Mouse (Mus musculus) common myeloid progenitor, adult 5-6 weeks (primary cell): ENCODE results near the gene Tcf21. TPM values are rescaled to one million over a fixed set of nuclear protein-coding genes. Genes with fewer than 3 reads are reported as not detected.

Source experiments
- ATAC-seq: replicated peaks from 2 replicates; pipeline ENCODE4 v1.8.0; 2016; ENCODE audit warnings: low read depth, mild to moderate bottlenecking, moderate TSS enrichment, inconsistent platforms; ENCODE audit not compliant: poor library complexity, severe bottlenecking
- total RNA-seq: library from RNA; stranded (forward); fragments of 200-1000, 187-1606 nt; gene quantifications from 2 replicates; pipeline ENCODE4 v1.2.3, GENCODE M21; 2017

Gene Tcf21
- total RNA-seq, 1 experiment from 2014 or later, result not detected

DNA sequence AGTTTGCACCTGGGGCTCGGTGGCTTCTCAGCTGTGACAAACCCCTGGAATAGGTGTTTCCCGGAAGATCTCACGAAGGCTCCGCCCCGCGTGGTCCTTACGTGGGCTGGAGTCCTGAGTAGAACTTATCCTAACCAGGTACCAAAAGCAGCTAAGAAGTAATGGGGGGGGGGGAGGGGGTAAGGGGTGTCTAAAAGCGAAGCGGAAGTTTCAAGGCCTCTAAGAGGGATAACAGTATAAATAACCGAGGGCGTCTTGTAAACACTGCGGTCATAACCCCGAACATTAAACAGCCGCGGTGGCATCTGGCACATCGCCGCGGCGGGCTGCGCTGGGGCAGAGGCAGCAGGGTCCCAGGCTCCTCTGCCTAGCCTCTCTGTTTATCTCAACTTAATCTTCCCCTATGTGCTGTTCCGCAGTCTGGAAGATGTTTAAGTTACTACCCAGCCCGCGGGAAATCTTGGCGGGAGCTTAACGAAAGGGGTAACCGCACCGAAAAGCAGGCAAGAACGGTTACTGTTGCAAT is 3.7 kb downstream of the Tcf21 start:
- no peak for ATAC-seq

DNA sequence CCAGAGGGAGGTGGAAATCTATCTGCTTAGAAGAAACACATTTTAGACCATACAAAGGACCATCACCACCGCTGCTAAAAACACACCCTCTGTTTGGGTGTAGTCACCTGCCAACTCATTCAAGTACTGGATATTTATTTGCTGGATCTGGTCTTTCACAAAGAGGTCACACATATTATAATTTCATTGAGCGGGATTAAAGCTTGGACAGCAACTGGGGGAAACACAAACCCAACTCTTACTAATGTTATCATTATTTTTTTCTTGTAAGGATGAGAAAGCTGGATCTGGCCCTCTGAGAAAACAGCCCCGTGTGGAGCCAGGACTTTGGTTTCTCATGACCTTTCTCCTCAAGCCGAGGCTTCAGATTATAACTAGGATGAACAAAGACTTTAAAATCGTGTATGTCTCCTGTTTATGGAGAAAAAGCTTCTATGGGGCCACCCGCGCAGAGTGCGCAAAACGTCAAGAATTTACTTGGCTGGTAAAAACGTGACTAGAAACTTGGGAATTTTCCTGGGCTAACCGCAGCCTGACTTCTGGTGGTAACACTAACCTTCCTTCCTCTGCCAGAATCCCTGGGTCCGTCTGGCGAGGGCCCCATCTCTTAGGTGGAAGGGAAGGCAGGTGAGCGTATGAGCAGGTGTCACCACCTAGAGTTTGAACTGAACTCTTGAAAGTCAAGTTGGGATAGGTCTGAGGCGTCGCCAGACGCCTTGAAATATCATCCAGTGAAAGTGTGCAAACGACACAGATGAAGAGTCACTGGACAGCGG is 4.3 kb downstream of the Tcf21 start:
- ATAC-seq, result no peak

DNA sequence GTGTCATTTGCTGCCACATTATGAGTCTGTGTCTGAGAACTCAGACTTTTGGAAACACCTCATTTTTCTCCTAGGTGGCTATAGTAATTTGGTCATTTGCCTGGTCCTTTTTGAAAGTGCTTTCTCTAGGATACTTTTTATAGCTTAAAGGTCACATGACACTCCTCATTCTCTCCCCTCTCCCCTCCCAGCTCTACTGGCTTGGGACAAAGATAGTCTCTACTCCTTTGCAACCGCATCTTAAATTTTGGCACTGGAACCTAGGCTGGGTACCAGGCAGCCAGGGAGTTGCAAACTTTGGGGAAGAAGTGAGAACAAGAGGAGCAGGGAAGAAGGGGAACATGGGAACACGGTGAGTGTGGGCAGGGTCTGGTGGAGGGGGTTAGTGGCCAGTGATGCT is 5.2 kb downstream of the Tcf21 start:
- ATAC-seq, result no peak

DNA sequence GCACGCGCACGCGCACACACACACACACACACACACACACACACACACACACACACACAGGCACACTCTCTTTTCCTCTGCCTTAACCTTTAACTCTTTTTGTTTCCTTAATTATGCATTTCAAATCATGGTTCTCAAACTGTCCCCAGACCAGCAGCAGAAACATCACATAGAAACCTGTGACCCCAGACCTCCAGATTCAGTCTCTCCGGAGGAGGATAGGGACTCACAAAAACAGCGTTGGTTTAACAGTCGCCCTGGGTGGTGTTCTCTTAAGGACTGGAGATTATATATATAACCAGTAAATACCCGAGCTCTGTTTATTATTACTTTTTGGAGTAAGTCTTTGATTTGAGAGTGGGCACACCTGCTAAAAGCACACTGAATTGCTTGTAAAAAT is 5.7 kb downstream of the Tcf21 start:
- ATAC-seq, result no peak

DNA sequence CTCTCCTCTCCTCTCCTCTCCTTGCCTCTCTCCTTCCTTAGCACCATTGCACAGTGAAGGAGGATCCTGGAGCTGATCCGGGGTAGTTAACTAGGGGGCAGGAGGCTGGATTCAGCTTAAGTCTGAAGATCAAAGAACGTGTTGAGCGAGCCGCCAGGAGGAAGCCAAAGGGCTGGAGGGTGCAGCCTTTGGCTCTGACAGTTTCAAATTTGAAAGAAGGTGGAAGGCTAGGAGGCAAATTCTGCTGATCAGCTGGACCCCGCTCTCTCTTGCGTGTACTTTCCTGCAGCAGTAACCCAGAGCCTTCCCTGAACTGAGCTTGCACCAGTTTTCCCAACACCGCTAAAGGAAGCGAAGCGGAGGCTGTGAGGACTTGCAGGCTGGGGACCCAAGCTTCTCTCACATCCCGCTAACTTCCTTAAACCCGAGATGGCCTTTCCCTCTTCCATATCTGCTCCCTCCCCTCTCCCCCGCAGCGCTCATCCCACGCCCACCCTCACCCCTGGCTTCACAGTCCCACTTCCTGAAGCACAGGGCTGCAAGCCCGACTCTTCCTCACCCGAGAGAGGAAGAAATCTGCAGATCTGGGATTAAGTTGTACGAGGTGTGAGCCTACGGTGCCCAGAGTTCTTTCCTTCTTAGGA is 6.5 kb downstream of the Tcf21 start:
- 0 out of 2 replicates have a peak, but pooled peaks have one; percentile 22 for ATAC-seq

DNA sequence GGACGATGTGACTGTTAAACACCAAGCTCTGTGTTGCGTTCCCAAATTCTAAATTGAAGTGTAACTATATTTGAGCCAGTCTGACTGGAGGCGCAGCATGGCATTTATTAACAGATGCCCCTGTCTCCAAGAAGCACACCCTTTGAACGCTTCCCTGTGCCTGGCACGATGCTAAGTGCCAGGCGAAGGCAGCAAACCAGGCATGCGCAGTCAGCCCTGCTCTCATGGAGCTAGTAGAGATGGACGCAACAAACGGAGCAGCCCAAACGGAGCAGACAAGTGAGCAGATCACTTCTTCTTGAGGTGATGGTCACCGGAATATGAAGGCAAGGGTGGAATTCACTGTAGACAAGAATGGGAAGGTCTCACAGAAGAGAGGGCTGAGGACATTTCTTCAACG is 8.1 kb downstream of the Tcf21 start:
- no peak for ATAC-seq

DNA sequence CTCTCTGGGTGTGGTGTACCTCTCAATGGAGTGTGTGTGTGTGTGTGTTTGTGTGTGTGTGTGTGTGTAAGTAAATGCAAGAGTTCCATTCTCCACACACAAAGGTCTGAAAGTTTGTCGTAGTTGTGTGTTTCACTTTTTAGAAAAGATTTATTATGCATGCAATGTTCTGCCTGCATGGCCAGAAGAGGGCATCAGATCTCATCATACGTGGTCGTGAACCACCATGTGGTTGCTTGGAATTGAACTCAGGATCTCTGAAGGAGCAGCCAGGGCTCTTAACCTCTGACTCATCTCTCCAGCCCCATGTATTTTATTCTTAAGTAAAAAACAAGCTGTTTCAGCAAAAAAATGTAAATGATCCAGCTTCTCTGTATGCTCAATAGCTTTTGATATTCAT is 37.3 kb downstream of the Tcf21 start:
- ATAC-seq, result no peak

DNA sequence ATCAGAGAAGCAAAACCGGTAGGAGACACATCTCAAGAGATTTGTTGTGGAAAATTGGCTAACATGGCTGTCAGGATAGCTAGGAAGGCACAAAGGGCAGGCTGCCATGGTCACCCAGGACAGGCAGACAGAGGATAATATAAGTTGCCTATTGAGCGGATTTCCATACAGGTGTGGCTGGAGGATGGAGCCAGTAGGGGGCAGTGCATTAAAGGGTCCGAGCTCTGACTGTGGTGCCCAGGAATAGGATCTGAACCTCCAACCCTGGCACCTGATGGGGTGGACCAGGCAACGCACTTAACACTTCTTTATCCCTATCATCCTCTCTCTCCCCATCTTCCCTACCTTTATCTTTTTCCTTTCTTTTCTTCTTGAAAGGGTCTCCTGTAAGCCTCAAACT is 38.5 kb downstream of the Tcf21 start:
- peak; percentile 50; the same call in 1 of the 2 replicates for ATAC-seq

DNA sequence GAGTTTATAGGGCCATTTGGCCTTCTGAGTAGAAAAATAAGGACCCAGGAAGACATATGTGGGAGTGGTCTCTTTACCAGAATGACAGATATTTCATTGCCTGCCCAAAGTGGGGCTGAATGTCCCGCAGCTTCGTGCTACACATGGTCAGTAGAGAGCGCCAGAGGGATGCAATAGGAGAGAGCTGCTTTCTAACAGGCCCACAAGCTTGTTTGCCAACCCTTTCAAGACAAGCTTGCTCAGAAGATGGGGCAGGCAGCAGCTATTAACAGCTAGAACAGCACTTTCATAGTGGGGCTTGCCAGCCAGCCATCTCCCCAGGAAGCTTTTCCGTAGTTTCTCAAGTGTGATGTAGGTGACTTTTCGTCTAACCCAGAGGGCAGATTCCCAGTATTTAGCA is 42.0 kb downstream of the Tcf21 start:
- no peak for ATAC-seq

DNA sequence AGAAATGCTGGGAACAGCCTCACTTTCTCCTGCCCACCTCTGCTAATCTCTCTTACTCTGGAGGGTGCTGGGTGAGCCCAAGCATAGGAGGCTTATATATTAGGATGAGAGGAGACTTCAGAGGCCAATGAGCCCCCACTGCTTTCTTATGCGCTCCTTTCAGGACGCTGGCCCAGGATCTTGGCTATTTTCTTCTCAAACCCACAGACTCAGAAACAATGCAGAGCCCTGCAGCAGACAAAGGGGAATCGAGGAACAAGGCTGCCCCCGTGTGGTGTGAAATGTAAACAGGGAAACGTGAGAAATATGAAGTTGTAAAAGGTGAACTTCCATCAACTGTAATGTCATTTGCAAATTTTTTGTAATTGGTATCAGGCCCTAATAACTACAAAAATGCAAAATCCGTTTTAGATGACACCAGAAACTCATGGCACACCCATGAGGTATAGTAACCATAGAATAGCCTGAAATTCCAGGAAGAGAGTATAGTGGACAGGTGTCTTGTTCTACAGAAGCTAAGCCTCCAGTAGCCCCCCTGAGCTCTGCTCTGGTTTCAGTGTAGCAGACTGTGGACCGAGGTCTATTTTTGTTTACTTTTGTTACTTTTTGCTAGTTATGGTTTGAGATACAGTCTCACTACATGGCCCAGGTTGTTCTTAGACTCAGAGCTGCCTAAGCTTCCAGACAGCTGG is 43.8 kb downstream of the Tcf21 start:
- ATAC-seq, result no peak

DNA sequence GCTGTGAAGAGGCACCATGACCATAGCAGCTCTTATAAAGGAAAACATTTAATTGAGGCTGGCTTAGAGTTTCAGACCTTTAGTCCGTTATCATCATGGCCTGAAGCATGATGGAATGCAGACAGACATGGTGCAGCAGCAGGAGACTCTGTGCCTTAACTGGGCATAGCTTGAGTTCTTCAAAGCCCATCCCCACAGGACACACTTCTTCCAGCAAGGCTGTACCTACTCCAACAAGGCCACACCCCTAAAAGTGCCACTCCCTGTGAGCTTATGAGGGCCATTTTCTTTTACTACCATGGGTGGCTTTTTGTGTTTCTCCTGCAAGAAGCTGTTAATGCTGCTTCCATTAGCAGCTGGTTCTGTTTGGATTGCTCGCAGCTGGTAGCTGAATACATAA is 44.5 kb downstream of the Tcf21 start:
- no peak for ATAC-seq

DNA sequence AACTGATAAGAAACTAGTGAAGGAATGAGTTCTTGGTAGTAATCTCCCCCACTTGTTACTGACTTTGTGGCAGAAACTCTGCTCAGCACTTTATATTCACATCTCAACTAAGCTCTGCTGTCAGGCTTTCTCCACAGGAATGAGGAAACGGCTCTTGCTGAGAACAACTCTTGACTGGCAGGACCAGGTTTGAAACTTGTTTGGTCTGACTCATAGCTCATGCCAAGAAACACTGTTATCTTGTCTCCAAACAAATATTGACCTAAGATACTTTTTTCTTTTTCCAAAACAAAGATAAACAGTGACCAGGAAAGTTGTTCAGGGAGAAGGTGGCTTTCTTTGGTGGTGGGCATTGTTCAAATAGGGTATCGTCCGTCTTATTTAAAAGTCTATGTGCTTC is 45.3 kb downstream of the Tcf21 start:
- no peak for ATAC-seq

Other genes starting within 250 kb of the Tcf21 start
- not detected in 2 replicates for gene Slc2a12, start 175.2 kb downstream of the Tcf21 start, total RNA-seq
- 29.1 and 31.2 TPM in 2 replicates for gene Tbpl1, start 88.2 kb downstream of the Tcf21 start, total RNA-seq